Mouse (Mus musculus) spleen, adult 2 months (tissue): ENCODE data around the gene Zfp653.

ENCODE experiments used
- CTCF ChIP-seq: fragments of 200-500 bp; IDR thresholded peaks from 2 replicates; pipeline ENCODE4 v1.5.1; 2011; ENCODE audit warnings: mild to moderate bottlenecking, inconsistent platforms; ENCODE audit not compliant: insufficient read depth, insufficient read length, insufficient replicate concordance; ENCODE audit errors: extremely low read depth
- POLR2A ChIP-seq: fragments of 200-500 bp; IDR thresholded peaks from 2 replicates; pipeline ENCODE4 v1.6.1; 2011; ENCODE audit warnings: low read depth, low read length, inconsistent platforms

- TF ChIP-seq POLR2A (no peak), CTCF (no peak)
Measured at GRCm38 (mm10) chr9:22017208-22017825, 53.9 kb downstream of the Zfp653 start.
